Mouse (Mus musculus): ENCODE results near the gene Fst. TPM values are rescaled to one million over a fixed set of nuclear protein-coding genes. Genes with fewer than 3 reads are reported as not detected.

The Fst gene
- total RNA-seq, 2 experiments from 2014 or later = 3.4 to 5.2 TPM

DNA sequence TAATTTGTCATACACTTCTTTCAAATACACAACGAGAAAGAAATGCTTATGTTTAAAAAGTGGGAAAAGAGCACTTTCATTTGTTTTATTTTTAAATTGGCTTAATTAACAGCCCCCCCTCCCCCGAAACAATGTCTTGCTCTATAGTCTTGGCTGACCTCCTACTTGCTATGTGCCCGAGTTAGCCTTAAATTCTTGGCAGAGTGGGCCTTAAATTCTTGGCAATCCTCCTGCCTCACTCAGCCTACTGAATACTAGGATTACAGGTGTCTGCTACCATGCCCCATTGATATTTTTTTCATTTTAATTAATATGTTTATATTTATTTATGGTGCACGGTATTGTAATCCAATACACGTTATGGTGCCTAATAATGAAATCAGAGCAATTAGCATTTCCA lies 26.3 kb downstream of the Fst start:
- intact Hi-C loops (cut with DNase I) = no loop called here
- no peak for DNase-seq (ENCODE audit: low spot score in 2 of 2)

DNA sequence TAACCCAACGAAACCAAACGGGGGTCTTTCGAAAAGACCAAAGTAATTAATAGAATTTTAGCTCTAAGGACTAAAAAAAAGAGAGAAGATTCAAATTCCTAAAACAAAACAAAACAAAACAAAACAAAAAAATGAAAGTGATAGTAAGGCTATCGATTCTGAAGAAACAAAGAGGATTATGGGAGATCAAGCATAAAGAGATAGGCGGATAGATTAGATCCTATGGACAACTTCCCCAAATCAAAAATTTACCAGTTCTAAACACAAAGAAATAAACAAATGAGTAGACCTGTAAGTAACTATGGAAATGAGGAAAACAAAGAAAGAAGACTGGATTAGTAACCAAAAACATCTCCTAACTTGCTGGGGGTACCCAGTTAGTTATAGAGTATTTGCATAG lies 33.5 kb downstream of the Fst start:
- intact Hi-C loops (cut with DNase I) = no loop called here
- DNase-seq (ENCODE audit: low spot score in 2 of 2) = no peak

- intact Hi-C loops (cut with DNase I) = no loop called here
- DNase-seq (ENCODE audit: low spot score in 2 of 2) = no peak
Observed at GRCm38 (mm10) chr13:114420235-114420634, 38.5 kb downstream of the Fst start.

DNA sequence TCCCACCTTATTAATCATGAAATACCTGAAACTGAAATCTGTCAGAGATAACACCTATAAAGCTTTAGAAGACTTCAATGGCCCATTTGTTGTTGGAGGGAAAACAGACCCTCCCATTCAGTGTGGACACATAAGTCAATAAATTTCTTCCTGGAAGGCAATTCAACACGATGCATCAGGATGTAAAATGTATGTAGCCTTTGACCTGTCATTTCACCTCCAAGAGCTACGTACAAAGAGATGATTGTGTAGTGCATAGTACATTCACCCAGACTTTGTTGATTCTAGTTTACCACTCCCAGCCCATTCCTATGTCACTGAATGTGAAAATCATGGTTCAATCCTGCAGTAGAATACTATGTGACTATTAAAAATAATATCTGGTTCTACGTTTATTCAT lies 39.4 kb downstream of the Fst start:
- intact Hi-C loops (cut with DNase I) = no loop called here
- DNase-seq (ENCODE audit: low spot score in 2 of 2) = no peak

GRCm38 (mm10) chr13:114412326-114412725 lies 46.4 kb downstream of the Fst start:
- no peak for DNase-seq (ENCODE audit: low spot score in 2 of 2)
- intact Hi-C loops (cut with DNase I) = no loop called here

DNA sequence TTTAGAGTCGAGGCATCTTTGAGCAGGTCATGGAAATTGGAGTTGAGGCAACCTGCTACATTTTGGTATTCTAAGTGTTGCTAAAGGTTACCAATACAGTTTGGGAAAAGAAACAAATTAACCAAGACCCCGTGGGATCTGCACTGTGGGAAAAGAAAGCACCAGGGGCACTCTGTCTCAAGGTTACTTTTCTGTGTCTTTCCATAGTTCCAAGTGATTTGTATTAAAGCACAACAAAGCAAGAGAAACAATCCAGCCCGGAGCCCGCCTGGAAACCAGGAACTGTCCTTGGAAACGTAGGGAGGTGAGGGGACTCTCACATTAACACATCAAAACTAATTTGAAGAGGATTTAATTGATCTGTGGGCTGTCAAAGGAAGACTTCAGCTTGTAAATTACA lies 51.9 kb downstream of the Fst start:
- no peak for DNase-seq (ENCODE audit: low spot score in 2 of 2)

GRCm38 (mm10) chr13:114406424-114406823 lies 52.3 kb downstream of the Fst start:
- intact Hi-C loops (cut with DNase I) = no loop called here
- DNase-seq (ENCODE audit: low spot score in 2 of 2) = no peak

More for the DNA sequence above, 51.9 kb downstream of the Fst start:
- intact Hi-C loops (cut with DNase I) = no loop called here

DNA sequence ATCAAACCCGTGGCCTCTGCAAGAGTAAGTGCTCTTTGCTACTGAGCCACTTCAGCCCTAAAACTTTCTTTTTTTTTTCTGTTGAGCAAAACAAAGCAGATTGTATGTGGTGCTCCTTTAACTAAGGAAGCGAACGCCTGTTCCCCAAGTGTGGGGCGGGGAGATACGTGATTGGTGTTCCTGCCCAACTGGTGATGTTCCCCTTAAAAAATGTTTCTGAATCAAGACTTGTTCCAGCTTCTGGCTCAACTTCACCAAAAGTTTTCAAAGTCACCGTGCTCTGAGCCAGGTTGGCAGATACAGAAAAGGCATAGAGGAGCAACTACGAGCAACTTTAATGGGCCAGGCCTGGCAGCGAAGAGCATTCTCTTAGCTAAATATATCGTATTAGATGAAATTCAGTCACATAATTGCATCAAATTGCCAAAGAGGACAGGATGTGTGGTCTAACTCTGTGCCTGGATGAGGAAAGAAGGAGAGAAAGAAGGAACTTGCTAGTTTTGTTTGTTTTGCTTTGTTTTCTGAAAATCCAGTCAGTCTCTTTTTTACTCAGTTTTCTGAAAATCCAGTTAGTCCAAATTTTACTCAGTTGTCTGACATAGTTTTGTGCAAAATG lies 53.5 kb downstream of the Fst start:
- intact Hi-C loops (cut with DNase I) = no loop called here
- no peak for DNase-seq (ENCODE audit: low spot score in 2 of 2)

Other genes starting within 250 kb of the Fst start
- gene Ndufs4, start 70.7 kb downstream of the Fst start, total RNA-seq (2021) = 100 to 1,000 TPM; 184 to 190 TPM

Measured in left cerebral cortex, postnatal 14 days (tissue).